Mouse (Mus musculus): Measurements from ENCODE around the gene Ccnd3. TPM values are rescaled to one million over a fixed set of nuclear protein-coding genes. Genes with fewer than 3 reads are reported as not detected.

Ccnd3 gene
- polyA plus RNA-seq, 1 experiment: 110 TPM

Other genes with a start within 250 kb of the Ccnd3 start
- gene Mrps10, start 136.2 kb upstream of the Ccnd3 start, polyA plus RNA-seq (2012; rRNA removed): 32.1 and 34.4 TPM in 2 replicates
- gene Guca1b, start 119.7 kb upstream of the Ccnd3 start, polyA plus RNA-seq (2012; rRNA removed): 5.2 and 5.5 TPM in 2 replicates
- 4.5 and 5.4 TPM in 2 replicates for gene Guca1a, start 104.5 kb upstream of the Ccnd3 start, polyA plus RNA-seq (2012; rRNA removed)
- 9.4 and 14.9 TPM in 2 replicates for gene AI661453, start 68.4 kb upstream of the Ccnd3 start, polyA plus RNA-seq (2012; rRNA removed)
- gene 1700001C19Rik, start 67.7 kb upstream of the Ccnd3 start, polyA plus RNA-seq (2012; rRNA removed): 0.26 and 0.43 TPM in 2 replicates
- 29.5 and 33.2 TPM in 2 replicates for gene Taf8, start 2.8 kb upstream of the Ccnd3 start, polyA plus RNA-seq (2012; rRNA removed)
- 15.3 and 15.5 TPM in 2 replicates for gene Bysl, start 106.4 kb downstream of the Ccnd3 start, polyA plus RNA-seq (2012; rRNA removed)
- gene Med20, start 106.5 kb downstream of the Ccnd3 start, polyA plus RNA-seq (2012; rRNA removed): 33.7 and 48.5 TPM in 2 replicates
- 0.76 and 0.96 TPM in 2 replicates for gene Gm20517, start 106.5 kb downstream of the Ccnd3 start, polyA plus RNA-seq (2012; rRNA removed)
- 6.5 and 7.6 TPM in 2 replicates for gene Usp49, start 125.6 kb downstream of the Ccnd3 start, polyA plus RNA-seq (2012; rRNA removed)
- 110 and 111 TPM in 2 replicates for gene Tomm6, start 183.3 kb downstream of the Ccnd3 start, polyA plus RNA-seq (2012; rRNA removed)
- gene Frs3, start 184.0 kb downstream of the Ccnd3 start, polyA plus RNA-seq (2012; rRNA removed): 8.1 and 10.1 TPM in 2 replicates
- gene Gm21981, start 189.4 kb downstream of the Ccnd3 start, polyA plus RNA-seq (2012; rRNA removed): 1.2 and 1.9 TPM in 2 replicates
- 1.4 and 1.5 TPM in 2 replicates for gene Prickle4, start 189.7 kb downstream of the Ccnd3 start, polyA plus RNA-seq (2012; rRNA removed)
- 0.09 TPM in 1 of 2 replicates, not detected in the other for gene Pgc, start 221.8 kb downstream of the Ccnd3 start, polyA plus RNA-seq (2012; rRNA removed)
- 14.5 and 20.3 TPM in 2 replicates for gene Tfeb, start 232.0 kb downstream of the Ccnd3 start, polyA plus RNA-seq (2012; rRNA removed)

Measured in urinary bladder, adult 2 months (tissue).